Mouse (Mus musculus) liver, postnatal 0 days (tissue): ENCODE results near the gene Elovl3.

Source experiments
- CTCF ChIP-seq: sonication (generic); IDR thresholded peaks from 2 replicates; pipeline ENCODE4 v1.5.1; 2016; ENCODE audit warnings: antibody characterized with exemption, low read depth
- EP300 ChIP-seq: IDR thresholded peaks from 2 replicates; pipeline ENCODE4 v1.6.1; 2016; ENCODE audit warnings: antibody characterized with exemption, low read depth, mild to moderate bottlenecking

DNA sequence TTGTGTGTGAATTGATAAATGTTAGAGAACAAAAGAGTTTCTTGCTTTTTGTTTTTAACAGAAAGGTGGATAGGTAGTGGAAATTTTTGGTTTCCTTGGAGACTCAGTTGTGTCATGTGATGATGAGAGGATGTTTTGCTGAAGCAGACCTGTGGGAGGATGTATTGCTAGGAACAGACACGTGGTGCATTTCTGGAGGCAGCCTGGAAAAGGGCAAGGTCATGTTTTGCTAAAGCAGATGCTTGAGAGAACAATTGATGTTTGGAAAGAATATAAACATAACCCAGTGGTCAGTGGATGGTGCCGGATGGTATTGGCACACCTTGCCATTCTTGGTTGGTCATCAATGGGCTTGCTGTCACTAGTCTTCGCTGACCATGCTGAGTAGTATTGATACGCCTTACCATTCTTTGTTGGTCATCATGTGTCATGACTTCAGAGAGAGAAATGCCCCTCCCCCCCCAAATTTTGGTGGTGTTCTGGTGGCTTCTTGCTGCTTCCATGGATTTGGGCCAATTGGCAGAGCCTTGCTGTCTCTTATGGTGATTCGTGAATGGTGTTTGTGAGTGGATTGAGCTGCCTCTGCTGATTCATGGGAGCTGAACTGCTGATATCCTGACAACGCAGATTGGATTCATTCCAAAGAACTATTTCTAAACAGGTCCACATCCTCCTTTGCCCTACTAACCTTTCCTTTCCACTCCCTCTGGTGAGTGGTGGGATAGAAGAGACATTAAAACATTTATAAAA is 28.1 kb upstream of the Elovl3 start:
- no peak for TF ChIP-seq EP300
- TF ChIP-seq CTCF: no peak
